Mouse (Mus musculus) hindbrain, embryonic 13.5 days (tissue): ENCODE measurements around the gene Taf7l. TPM values are rescaled to one million over a fixed set of nuclear protein-coding genes. Genes with fewer than 3 reads are reported as not detected.

Source experiments
- ATAC-seq: fragments of 200-750 bp; cut with Nextera tagmentation; 2 replicates; pipeline ENCODE4 v1.8.0; 2017; ENCODE audit warnings: moderate TSS enrichment; ENCODE audit not compliant: low FRiP score
- H3K27ac ChIP-seq: fragments of 300-500 bp; sonication (generic); 2 replicates; pipeline ENCODE4 v1.5.1; 2015; ENCODE audit warnings: inconsistent platforms, mild to moderate bottlenecking, moderate library complexity
- H3K27me3 ChIP-seq: fragments of 300-500 bp; sonication (generic); 2 replicates; pipeline ENCODE4 v1.6.1; 2015; ENCODE audit warnings: mild to moderate bottlenecking, inconsistent platforms
- H3K36me3 ChIP-seq: fragments of 300-500 bp; sonication (generic); 2 replicates; pipeline ENCODE4 v1.6.1; 2015; ENCODE audit warnings: mild to moderate bottlenecking, inconsistent platforms
- H3K4me1 ChIP-seq: fragments of 300-500 bp; sonication (generic); replicated peaks from 2 replicates; pipeline ENCODE4 v1.6.1; 2015; ENCODE audit warnings: inconsistent platforms
- H3K4me2 ChIP-seq: fragments of 300-500 bp; sonication (generic); 2 replicates; pipeline ENCODE4 v1.6.1; 2015; ENCODE audit warnings: inconsistent platforms, mild to moderate bottlenecking, moderate library complexity
- H3K4me3 ChIP-seq: fragments of 300-500 bp; sonication (generic); 2 replicates; pipeline ENCODE4 v1.5.1; 2015; ENCODE audit warnings: mild to moderate bottlenecking, inconsistent platforms
- H3K9ac ChIP-seq: fragments of 300-500 bp; sonication (generic); 2 replicates; pipeline ENCODE4 v1.6.1; 2015; ENCODE audit warnings: mild to moderate bottlenecking, inconsistent platforms
- H3K9me3 ChIP-seq: fragments of 300-500 bp; sonication (generic); 2 replicates; pipeline ENCODE4 v1.6.1; 2016; ENCODE audit warnings: inconsistent platforms
- WGBS: fragments of 180-500 bp; shearing (Covaris S2); methylation state at CpG from one replicate; pipeline ENCODE4 v1.1.7; 2015; 5-methylcytosine and 5-hydroxymethylcytosine counted together
- polyA plus RNA-seq: library from polyadenylated mRNA; unstranded; fragments of >200 nt; fragmentation: Nextera tagmentation; extraction: Ambion mirVana; gene quantifications from 2 replicates; pipeline ENCODE4 v1.2.1, GENCODE M21; 2015

Gene Taf7l
- polyA plus RNA-seq, 1 experiment from 2014 or later = 0.27 TPM

- no peak overlapping the region for H3K4me3 ChIP-seq
- no peaks in the 10 kb centered on the region for H3K36me3 ChIP-seq
- ATAC-seq = no peak
- no peak overlapping the region for H3K27ac ChIP-seq
- H3K4me1 ChIP-seq = no peaks in the 10 kb centered on the region
- H3K9me3 ChIP-seq = no peaks in the 10 kb centered on the region
- WGBS = 94% methylated on average over 1 of the region's 1 CpGs
- no peak overlapping the region for H3K9ac ChIP-seq
- H3K27me3 ChIP-seq = no peaks in the 10 kb centered on the region
- H3K4me2 ChIP-seq = no peak overlapping the region
Observed at GRCm38 (mm10) chrX:134412096-134412495, 64.2 kb downstream of the Taf7l start.

Other genes with a start within 250 kb of the Taf7l start
- gene Trmt2b, start 199.5 kb downstream of the Taf7l start, polyA plus RNA-seq = 4.7 and 6.0 TPM in 2 replicates
- 102 and 106 TPM in 2 replicates for gene Tmem35a, start 181.3 kb downstream of the Taf7l start, polyA plus RNA-seq
- gene Cenpi, start 168.4 kb downstream of the Taf7l start, polyA plus RNA-seq = 6.7 and 9.3 TPM in 2 replicates
- 19.0 and 20.8 TPM in 2 replicates for gene Drp2, start 71.9 kb downstream of the Taf7l start, polyA plus RNA-seq
- 45.1 and 46.5 TPM in 2 replicates for gene Timm8a1, start 65.4 kb upstream of the Taf7l start, polyA plus RNA-seq
- gene Btk, start 107.1 kb upstream of the Taf7l start, polyA plus RNA-seq = 0.63 and 1.1 TPM in 2 replicates
- 223 and 238 TPM in 2 replicates for gene Rpl36a, start 109.2 kb upstream of the Taf7l start, polyA plus RNA-seq
- gene Gla, start 124.6 kb upstream of the Taf7l start, polyA plus RNA-seq = 3.1 and 3.5 TPM in 2 replicates
- 170 TPM in 2 replicates for gene Hnrnph2, start 124.7 kb upstream of the Taf7l start, polyA plus RNA-seq
- 6.2 and 7.6 TPM in 2 replicates for gene Armcx4, start 210.0 kb upstream of the Taf7l start, polyA plus RNA-seq
- gene Armcx1, start 241.5 kb upstream of the Taf7l start, polyA plus RNA-seq = 84.5 and 85.5 TPM in 2 replicates